Mouse (Mus musculus) C2C12 (cell line): ENCODE measurements around the gene Paqr9.

Experiments
- CTCF ChIP-seq: IDR thresholded peaks from one replicate; pipeline ENCODE4 v1.5.1; 2011; ENCODE audit not compliant: control insufficient read depth, insufficient read depth, insufficient read length
- MYOG ChIP-seq: IDR thresholded peaks from one replicate; pipeline ENCODE4 v1.6.1; 2011; ENCODE audit not compliant: control insufficient read depth, insufficient read length; ENCODE audit errors: extremely low read depth
- USF1 ChIP-seq: IDR thresholded peaks from one replicate; pipeline ENCODE4 v1.6.1; 2011; ENCODE audit warnings: low read depth, mild to moderate bottlenecking, control low read depth, moderate library complexity

GRCm38 (mm10) chr9:95552175-95552705 lies 7.2 kb upstream of the Paqr9 start:
- TF ChIP-seq MYOG (no peak), USF1 (no peak), CTCF (no peak)
